Mouse (Mus musculus) gastrocnemius, postnatal 14 days (tissue): ENCODE results near the gene Rsph10b. TPM values are rescaled to one million over a fixed set of nuclear protein-coding genes. Genes with fewer than 3 reads are reported as not detected.
A peak's percentile ranks its signal among the peaks of the same experiment; 100 is the strongest.

Source experiments
- DNase-seq: peaks from one replicate; pipeline ENCODE4 v3.0.0; 2021; ENCODE audit warnings: mixed read lengths
- intact Hi-C: fragments of 180-260 bp; cut with DNase I; formaldehyde crosslinking; loops from one replicate; pipeline ENCODE4 v1.15.1; 2025; ENCODE audit warnings: low total_unique reads
- total RNA-seq, 2 experiments: library from RNA; stranded (reverse); gene quantifications; 2 replicates each; pipeline ENCODE4 v1.2.3; 2021

Gene Rsph10b
- total RNA-seq, 2 experiments from 2014 or later: 0.25 to 0.84 TPM

- intact Hi-C loops: no loop called here
- DNase-seq: no peak
Measured at GRCm38 (mm10) chr5:143931863-143932580, 813 bp upstream of the Rsph10b start.

GRCm38 (mm10) chr5:143933414-143933813 lies 579 bp downstream of the Rsph10b start:
- intact Hi-C loops: no loop called here
- DNase-seq: no peak

- intact Hi-C loops: no loop called here
- no peak for DNase-seq
Measured at GRCm38 (mm10) chr5:143933875-143934274, 1.0 kb downstream of the Rsph10b start.

- intact Hi-C loops: no loop called here
- DNase-seq: no peak
Measured at GRCm38 (mm10) chr5:143936156-143936555, 3.3 kb downstream of the Rsph10b start.

- no peak for DNase-seq
- intact Hi-C loops: no loop called here
Measured at GRCm38 (mm10) chr5:143941588-143941987, 8.8 kb downstream of the Rsph10b start.

- DNase-seq: no peak
- intact Hi-C loops: no loop called here
Measured at GRCm38 (mm10) chr5:143943231-143944125, 10.6 kb downstream of the Rsph10b start.

GRCm38 (mm10) chr5:143948361-143948760 lies 15.5 kb downstream of the Rsph10b start:
- intact Hi-C loops: no loop called here
- no peak for DNase-seq

GRCm38 (mm10) chr5:143950016-143950415 lies 17.2 kb downstream of the Rsph10b start:
- intact Hi-C loops: no loop called here
- no peak for DNase-seq

- intact Hi-C loops: no loop called here
- DNase-seq: no peak
Measured at GRCm38 (mm10) chr5:143957101-143957500, 24.3 kb downstream of the Rsph10b start.

GRCm38 (mm10) chr5:143959551-143959950 lies 26.7 kb downstream of the Rsph10b start:
- no peak for DNase-seq

GRCm38 (mm10) chr5:143961176-143961575 lies 28.3 kb downstream of the Rsph10b start:
- intact Hi-C loops: no loop called here

More at GRCm38 (mm10) chr5:143959551-143959950, 26.7 kb downstream of the Rsph10b start:
- intact Hi-C loops: no loop called here

GRCm38 (mm10) chr5:143965586-143966345 lies 32.9 kb downstream of the Rsph10b start:
- intact Hi-C loops: no loop called here
- no peak for DNase-seq

More at GRCm38 (mm10) chr5:143961176-143961575, 28.3 kb downstream of the Rsph10b start:
- no peak for DNase-seq

- no peak for DNase-seq
- intact Hi-C loops: no loop called here
Measured at GRCm38 (mm10) chr5:143966671-143967070, 33.8 kb downstream of the Rsph10b start.

- DNase-seq: no peak
- intact Hi-C loops: no loop called here
Measured at GRCm38 (mm10) chr5:143972628-143973027, 39.8 kb downstream of the Rsph10b start.

- peak; percentile 79 for DNase-seq
- intact Hi-C loops: no loop called here
Measured at GRCm38 (mm10) chr5:143974931-143975630, 42.2 kb downstream of the Rsph10b start.

GRCm38 (mm10) chr5:143975631-143975933 lies 42.7 kb downstream of the Rsph10b start:
- DNase-seq: no peak
- intact Hi-C loops: no loop called here

- no peak for DNase-seq
- intact Hi-C loops: no loop called here
Measured at GRCm38 (mm10) chr5:143976232-143976631, 43.4 kb downstream of the Rsph10b start.

GRCm38 (mm10) chr5:143976726-143977431 lies 44.0 kb downstream of the Rsph10b start:
- DNase-seq: no peak
- intact Hi-C loops: no loop called here

- intact Hi-C loops: no loop called here
- DNase-seq: no peak
Measured at GRCm38 (mm10) chr5:143980858-143981257, 48.0 kb downstream of the Rsph10b start.
